Mouse (Mus musculus) C2C12 (cell line): ENCODE results near the gene Treml2. TPM values are rescaled to one million over a fixed set of nuclear protein-coding genes. Genes with fewer than 3 reads are reported as not detected.
"Not testable (repeated sequence)": the region's sequence is repeated elsewhere in the genome, so short reads cannot be mapped to it uniquely, and the experiment has no call there.

ENCODE experiments used
- H3K27me3 ChIP-seq: one replicate; pipeline ENCODE4 v1.6.1; 2011; ENCODE audit not compliant: control insufficient read depth, insufficient read depth, insufficient read length
- H3K36me3 ChIP-seq: one replicate; pipeline ENCODE4 v1.6.1; 2011; ENCODE audit not compliant: control insufficient read depth, insufficient read depth
- H3K4me3 ChIP-seq: one replicate; pipeline ENCODE4 v1.5.1; 2011; ENCODE audit warnings: mild to moderate bottlenecking, control low read depth; ENCODE audit not compliant: poor library complexity, insufficient read depth, severe bottlenecking
- H3K79me2 ChIP-seq: one replicate; pipeline ENCODE4 v1.6.1; 2011; ENCODE audit not compliant: control insufficient read depth, insufficient read depth
- H3K79me3 ChIP-seq: one replicate; pipeline ENCODE4 v1.6.1; 2011; ENCODE audit warnings: low read depth, control low read depth
- H3ac ChIP-seq: one replicate; pipeline ENCODE3; 2011; ENCODE audit warnings: low read depth; ENCODE audit not compliant: control insufficient read depth, insufficient read length
- CEBPB ChIP-seq: IDR thresholded peaks from one replicate; pipeline ENCODE4 v1.6.1; 2011; ENCODE audit warnings: low read depth, mild to moderate bottlenecking, control low read depth, moderate library complexity
- CTCF ChIP-seq: IDR thresholded peaks from one replicate; pipeline ENCODE4 v1.5.1; 2011; ENCODE audit not compliant: control insufficient read depth, insufficient read depth, insufficient read length
- FOSL1 ChIP-seq: IDR thresholded peaks from one replicate; pipeline ENCODE4 v1.8.0; 2011; ENCODE audit warnings: mild to moderate bottlenecking, low read length; ENCODE audit not compliant: poor library complexity, insufficient read depth, severe bottlenecking
- MAX ChIP-seq: IDR thresholded peaks from one replicate; pipeline ENCODE4 v1.6.1; 2011; ENCODE audit warnings: mild to moderate bottlenecking, control low read depth
- MYOD1 ChIP-seq: IDR thresholded peaks from one replicate; pipeline ENCODE4 v1.6.1; 2011; ENCODE audit warnings: low read depth; ENCODE audit not compliant: control insufficient read depth, insufficient read length
- MYOG ChIP-seq: IDR thresholded peaks from one replicate; pipeline ENCODE4 v1.6.1; 2011; ENCODE audit not compliant: control insufficient read depth, insufficient read length; ENCODE audit errors: extremely low read depth
- USF1 ChIP-seq: IDR thresholded peaks from one replicate; pipeline ENCODE4 v1.6.1; 2011; ENCODE audit warnings: low read depth, mild to moderate bottlenecking, control low read depth, moderate library complexity
- polyA plus RNA-seq: library from polyadenylated mRNA; unstranded; fragments of >200 nt; fragmentation: generic; extraction: Trizol; gene quantifications from one replicate; pipeline ENCODE4 v1.2.1, GENCODE M21; 2012; ENCODE audit warnings: missing spikeins

The Treml2 gene
- polyA plus RNA-seq, 1 experiment, result not detected

- Histone ChIP-seq H3K4me3 (no peak overlapping the region), H3K27me3 (peaks cover 7% of the 10 kb centered on the region), H3K79me3 (no peaks in the 10 kb centered on the region), H3K36me3 (no peaks in the 10 kb centered on the region), H3ac (no peak overlapping the region), H3K79me2 (no peaks in the 10 kb centered on the region)
- TF ChIP-seq USF1 (no peak), CTCF (no peak), MYOG (no peak), MAX (no peak), FOSL1 (no peak), MYOD1 (no peak), CEBPB (no peak)
These were observed 46.5 kb downstream of the Treml2 start for GRCm38 (mm10) chr17:48345824-48346223.

GRCm38 (mm10) chr17:48346231-48346630, 46.9 kb downstream of the Treml2 start, which contains the start of gene Trem2:
Trem2 (plus strand) TSS chr17:48346401.
- TF ChIP-seq MYOD1, result no peak
- TF ChIP-seq CTCF, result no peak
- TF ChIP-seq MYOG, result no peak
- TF ChIP-seq USF1, result no peak
- TF ChIP-seq MAX, result no peak
- no peak for TF ChIP-seq FOSL1
- TF ChIP-seq CEBPB, result no peak
- Histone ChIP-seq H3ac (no peak within 1 kb of the TSS), H3K79me3 (no peaks in the 10 kb centered on the region), H3K27me3 (peaks cover 7% of the 10 kb centered on the region), H3K79me2 (no peaks in the 10 kb centered on the region), H3K4me3 (no peak within 1 kb of the TSS), H3K36me3 (no peaks in the 10 kb centered on the region)

GRCm38 (mm10) chr17:48346834-48347233, 47.5 kb downstream of the Treml2 start:
- Histone ChIP-seq H3K79me2 (no peaks in the 10 kb centered on the region), H3K36me3 (no peaks in the 10 kb centered on the region), H3ac (no peak overlapping the region), H3K79me3 (no peaks in the 10 kb centered on the region), H3K4me3 (no peak overlapping the region), H3K27me3 (peaks cover 7% of the 10 kb centered on the region)
- TF ChIP-seq USF1 (no peak), MYOG (no peak), MYOD1 (no peak), CEBPB (no peak), CTCF (no peak), FOSL1 (no peak), MAX (no peak)

- no peak for TF ChIP-seq MYOG
- TF ChIP-seq USF1, result no peak
- no peak for TF ChIP-seq FOSL1
- TF ChIP-seq CEBPB, result no peak
- no peak for TF ChIP-seq MAX
- no peak for TF ChIP-seq CTCF
- TF ChIP-seq MYOD1, result no peak
- Histone ChIP-seq H3K79me2 (no peaks in the 10 kb centered on the region), H3K36me3 (no peaks in the 10 kb centered on the region), H3K27me3 (peaks cover 7% of the 10 kb centered on the region), H3ac (no peak overlapping the region), H3K4me3 (no peak overlapping the region), H3K79me3 (no peaks in the 10 kb centered on the region)
These were observed 48.0 kb downstream of the Treml2 start for GRCm38 (mm10) chr17:48347287-48347686.

- no peaks in the 10 kb centered on the region for H3K79me2 ChIP-seq
- peaks cover 7% of the 10 kb centered on the region for H3K27me3 ChIP-seq
- H3K79me3 ChIP-seq, result no peaks in the 10 kb centered on the region
- TF ChIP-seq FOSL1, result no peak
- TF ChIP-seq MAX, result no peak
- TF ChIP-seq MYOG, result no peak
- TF ChIP-seq MYOD1, result no peak
- no peak for TF ChIP-seq CTCF
- TF ChIP-seq CEBPB, result no peak
- TF ChIP-seq USF1, result no peak
- no peak overlapping the region for H3K4me3 ChIP-seq
- no peak overlapping the region for H3ac ChIP-seq
- no peaks in the 10 kb centered on the region for H3K36me3 ChIP-seq
These were observed 51.4 kb downstream of the Treml2 start for GRCm38 (mm10) chr17:48350681-48351193.

GRCm38 (mm10) chr17:48352976-48353375, 53.7 kb downstream of the Treml2 start:
- not testable (repeated sequence) for H3K79me3 ChIP-seq, H3K36me3 ChIP-seq

More at GRCm38 (mm10) chr17:48352976-48353375, 53.7 kb downstream of the Treml2 start:
- H3ac ChIP-seq, H3K79me2 ChIP-seq, H3K27me3 ChIP-seq, H3K4me3 ChIP-seq: not testable (repeated sequence)
